Mouse (Mus musculus): ENCODE measurements around the gene Lamtor1.

DNA sequence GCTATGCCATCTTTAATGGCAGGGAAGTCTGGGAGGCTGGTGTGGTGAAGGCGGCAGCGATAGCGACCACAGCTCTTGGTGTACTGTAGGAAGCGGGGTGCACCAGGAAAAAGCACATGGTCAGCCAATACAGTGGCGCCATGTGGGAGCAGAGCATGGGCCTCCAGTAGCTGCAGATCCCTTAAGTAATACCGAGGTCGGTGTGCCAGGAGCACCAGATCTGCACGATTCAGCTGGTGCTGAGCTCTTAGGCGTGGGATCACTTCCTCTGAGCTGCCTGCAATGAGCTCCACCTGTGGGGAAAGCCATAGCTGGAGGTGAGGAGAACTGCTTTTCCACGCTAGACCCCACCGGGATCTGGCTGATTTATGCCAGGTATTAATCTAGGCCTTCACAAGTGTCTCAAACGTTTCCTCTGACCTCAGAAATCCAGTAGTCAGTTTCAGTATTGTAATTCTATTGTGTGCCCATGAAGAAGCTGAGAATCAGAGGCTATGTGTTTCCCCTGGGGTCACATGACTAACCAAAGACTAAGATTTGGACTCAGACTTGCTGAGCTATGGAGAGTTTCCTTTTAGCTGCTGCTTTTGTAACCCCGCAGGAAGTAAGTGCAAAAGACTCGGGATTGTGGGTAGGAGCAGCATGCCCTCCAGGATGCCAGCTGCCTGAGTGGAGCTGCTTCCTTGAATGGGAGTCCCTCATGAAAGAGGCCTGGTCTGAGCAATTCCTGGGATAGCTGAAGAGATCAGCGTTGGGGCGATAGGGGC is 5.2 kb upstream of the Lamtor1 start:
- no peak for TF ChIP-seq CTCF (IDR thresholded peaks at IDR 0.05)
- no peak for TF ChIP-seq EP300 (IDR thresholded peaks at IDR 0.05)
